Mouse (Mus musculus) layer of hippocampus, postnatal 36 days (tissue): ENCODE results near the gene Glipr1l2. TPM values are rescaled to one million over a fixed set of nuclear protein-coding genes. Genes with fewer than 3 reads are reported as not detected.
"Not testable (repeated sequence)": the region's sequence is repeated elsewhere in the genome, so short reads cannot be mapped to it uniquely, and the experiment has no call there.

Experiments used
- DNase-seq, 2 experiments: peaks; one replicate each; pipeline ENCODE4 v3.0.0; 2022
- total RNA-seq, 2 experiments: library from RNA; stranded (reverse); gene quantifications; 2 replicates each; pipeline ENCODE4 v1.2.3; 2021

The Glipr1l2 gene
- total RNA-seq, result not detected

DNA sequence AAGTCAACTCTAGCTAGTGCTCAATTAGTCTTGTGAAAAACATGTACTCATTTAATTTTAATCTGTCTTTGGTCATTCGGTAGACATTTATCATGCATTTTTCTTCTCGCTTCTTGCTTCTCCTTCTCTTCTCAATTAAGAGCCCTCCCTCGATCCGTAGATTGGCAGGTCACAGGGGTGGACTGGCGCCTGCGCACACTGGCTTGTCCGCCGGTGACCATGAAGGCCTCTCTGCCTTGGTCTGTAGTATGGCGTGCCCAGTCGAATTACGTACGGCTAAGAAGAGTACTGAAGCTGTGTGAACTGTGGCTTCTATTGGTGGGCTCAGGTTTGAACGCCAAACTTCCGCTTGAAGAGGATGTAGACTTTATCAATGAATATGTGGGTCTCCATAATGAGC lies at the start of gene Glipr1l2:
Glipr1l2 (plus strand) TSS at position 198 of the 400 bp plus-strand sequence.
- DNase-seq, result no peak

DNA sequence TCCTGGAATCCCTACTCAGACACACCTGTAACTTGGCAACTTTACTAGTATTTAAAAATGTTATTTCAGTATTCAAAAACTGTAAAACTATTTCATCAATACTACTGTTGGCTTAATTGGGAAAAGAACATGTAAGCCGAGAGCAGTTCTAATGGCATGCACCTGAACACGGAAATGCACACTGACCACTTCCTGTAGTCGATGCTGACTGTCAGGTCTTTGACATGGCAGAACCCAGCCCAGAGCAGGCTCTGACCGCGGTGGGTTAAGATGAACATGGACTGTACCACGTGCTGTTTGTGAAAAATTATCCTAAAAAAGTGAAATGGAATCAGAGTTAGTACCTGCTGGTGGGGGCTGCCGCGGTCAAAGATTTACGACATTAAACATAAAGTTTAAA lies 39.6 kb upstream of the Glipr1l2 start:
- not testable (repeated sequence) for DNase-seq

DNA sequence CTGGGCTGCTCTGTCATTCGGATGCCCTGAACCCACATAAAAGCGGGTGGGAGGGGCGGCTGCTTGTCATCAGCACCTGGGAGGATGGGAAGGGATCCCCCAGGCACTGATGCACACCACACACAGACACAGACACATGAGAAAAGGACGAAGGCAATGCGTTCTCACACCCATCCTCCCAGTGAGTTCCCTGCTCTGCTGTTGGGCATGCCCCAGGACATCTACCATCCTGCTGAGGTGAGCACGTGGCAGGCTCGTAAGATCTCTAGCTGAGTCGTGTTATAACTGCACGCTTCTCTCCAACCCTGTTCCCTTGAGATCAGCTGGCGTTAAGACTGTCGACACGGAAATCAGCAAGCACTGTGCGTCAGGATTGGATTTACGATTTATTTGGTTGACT lies 38.9 kb upstream of the Glipr1l2 start:
- DNase-seq, result not testable (repeated sequence)

DNA sequence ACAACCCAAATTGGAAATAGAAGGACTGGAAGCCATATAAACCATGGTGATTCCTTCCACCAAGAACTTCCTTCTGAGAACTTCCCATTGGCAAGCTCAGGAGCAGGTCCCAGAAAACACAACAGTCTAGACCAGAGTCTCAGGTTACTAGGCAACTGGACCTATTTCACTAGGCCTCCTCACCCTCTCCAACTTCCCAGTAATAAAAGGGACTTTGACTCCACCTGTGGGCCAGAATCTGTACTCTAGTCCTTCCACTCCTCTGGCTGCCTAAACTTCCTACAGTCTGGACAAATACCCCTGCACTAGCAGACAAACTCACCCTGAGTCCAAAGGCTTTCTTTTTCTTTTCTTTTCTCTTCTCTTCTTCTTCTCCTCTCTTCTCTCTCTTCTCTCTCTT lies 31.9 kb upstream of the Glipr1l2 start:
- no peak for DNase-seq

DNA sequence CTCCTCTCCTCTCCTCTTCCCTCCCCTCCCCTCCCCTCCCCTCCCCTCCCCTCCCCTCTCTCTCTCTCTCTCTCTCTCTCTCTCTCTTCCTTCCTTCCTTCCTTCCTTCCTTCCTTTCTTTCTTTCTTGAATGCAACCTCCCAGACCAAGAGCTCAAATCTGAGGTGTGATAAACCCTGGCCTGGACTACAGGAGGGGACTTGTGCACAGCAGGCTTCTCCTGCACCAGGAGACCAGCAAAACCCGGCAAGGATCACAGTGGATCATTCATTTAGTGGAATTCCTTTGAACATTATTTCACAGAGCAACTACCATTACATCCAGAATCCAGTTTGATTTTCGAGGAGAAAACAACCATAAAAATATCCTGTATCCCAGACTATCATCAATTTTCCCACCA lies 31.2 kb upstream of the Glipr1l2 start:
- not testable (repeated sequence) for DNase-seq

DNA sequence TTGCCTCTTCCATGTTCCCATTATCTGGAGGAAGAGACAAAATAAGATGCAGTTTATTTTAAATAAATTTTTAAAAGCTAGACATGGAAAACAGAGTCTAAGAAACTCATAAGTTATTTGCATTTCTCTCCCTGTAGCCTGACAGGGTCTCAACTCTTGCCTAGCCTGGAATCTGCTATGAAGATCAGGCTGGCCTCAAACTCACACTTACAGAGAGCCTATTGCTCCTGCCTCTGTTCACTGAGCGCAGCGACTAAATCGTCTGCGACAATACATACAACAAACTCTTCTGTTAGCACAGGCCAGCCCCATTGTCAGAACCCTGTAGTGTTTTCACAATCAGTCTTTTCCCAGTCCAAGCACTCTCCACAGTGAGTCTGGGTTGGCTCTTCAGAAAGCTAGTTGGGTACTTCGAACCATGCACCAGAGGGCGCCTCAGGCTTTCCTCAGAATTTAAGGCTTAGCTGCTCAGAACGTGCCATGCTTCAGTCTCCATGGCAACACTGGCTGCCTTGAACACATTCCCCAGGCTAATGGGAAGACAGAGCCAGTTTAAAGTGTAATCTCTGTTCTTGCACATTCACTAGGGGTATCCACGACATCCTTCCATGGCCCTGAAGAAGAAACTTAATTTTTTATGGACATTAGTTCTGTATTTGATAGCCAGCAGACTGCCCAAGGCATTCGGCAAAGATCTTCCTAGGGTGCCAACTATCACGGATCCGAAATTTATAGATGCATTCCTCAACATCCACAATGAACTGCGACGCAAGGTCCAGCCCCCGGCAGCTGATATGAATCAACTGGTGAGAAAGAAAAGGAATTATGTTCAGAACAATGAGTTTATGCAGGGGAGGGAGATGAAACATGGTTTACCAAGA lies 23.2 kb upstream of the Glipr1l2 start, which contains the start of gene Glipr1l1:
Glipr1l1 (plus strand) TSS at position 488 of the 881 bp plus-strand sequence.
- peak; percentile 79 to 81 for DNase-seq

DNA sequence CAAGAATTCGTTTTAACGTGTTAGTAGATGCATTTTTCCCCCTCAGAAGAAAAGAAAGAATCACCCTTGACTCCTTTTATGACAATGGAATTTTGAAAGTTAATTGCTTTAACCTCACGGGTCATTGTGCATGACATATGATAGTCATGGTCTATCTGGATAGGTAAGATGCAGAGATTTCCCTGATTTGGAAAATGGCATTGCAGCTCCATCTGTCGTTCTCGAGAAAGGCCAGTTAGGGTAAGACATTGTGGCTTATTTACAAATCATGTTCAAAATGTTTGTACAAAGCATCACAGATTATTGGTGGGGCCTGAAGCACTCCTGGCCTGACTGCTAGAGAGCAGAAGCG lies 22.6 kb upstream of the Glipr1l2 start:
- DNase-seq, result not testable (repeated sequence)

DNA sequence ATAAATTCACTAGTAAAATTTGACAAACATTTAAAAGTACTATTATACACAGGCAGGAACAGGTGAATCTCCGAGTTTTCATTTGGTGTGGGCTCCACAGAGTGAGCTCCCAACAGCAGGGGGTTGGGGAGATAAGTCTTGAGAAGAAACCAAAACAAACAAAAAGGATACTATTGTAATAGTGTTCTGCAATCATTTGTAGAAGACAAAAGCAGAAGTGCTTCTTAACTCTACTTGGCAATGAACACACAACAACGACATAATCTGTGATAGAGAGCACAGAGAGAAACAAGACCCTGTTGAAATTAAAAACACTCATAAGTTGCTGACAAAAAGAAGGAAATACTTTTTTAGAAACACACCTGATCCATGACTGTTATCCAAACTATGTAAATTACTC lies 3.1 kb upstream of the Glipr1l2 start:
- DNase-seq, result no peak

DNA sequence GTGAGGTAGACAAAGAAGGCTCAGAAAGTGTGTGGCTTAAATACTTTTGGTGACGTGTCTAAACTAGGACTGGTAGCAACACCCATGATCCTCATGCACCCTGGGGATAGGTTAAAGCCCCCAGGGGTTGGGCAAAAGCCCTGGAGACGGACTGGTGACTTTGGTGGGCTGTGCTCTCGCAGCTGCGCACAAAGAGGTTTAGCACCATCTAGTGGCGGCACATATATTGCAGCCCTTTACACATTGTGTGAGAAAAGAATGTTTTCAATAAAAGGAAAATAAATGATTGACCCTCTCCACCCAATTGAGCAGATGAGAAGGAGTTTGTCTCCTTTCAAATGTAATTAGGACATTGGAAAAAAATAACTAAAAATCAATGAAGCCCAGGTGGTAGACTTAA lies 22.6 kb downstream of the Glipr1l2 start:
- DNase-seq, result peak; percentile 45 to 48

DNA sequence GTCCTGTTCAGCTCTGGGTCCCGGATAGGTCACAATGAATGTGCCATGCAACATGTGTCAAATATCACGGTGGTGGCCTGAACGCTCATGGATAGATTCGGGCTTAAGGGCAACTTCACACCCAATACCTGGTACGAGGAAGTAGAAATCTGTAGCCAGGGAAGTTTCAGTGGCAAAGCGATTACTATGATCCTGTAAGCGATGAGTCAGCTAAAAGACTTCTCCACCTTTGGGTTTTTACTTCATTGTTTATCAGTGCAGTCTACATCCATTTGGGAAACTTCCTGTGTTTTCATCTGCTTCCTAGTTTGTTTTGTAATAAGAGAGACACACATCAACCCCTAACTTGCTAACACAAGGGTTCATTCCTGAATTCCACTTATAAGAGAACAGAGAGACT lies 27.2 kb downstream of the Glipr1l2 start:
- no peak for DNase-seq

DNA sequence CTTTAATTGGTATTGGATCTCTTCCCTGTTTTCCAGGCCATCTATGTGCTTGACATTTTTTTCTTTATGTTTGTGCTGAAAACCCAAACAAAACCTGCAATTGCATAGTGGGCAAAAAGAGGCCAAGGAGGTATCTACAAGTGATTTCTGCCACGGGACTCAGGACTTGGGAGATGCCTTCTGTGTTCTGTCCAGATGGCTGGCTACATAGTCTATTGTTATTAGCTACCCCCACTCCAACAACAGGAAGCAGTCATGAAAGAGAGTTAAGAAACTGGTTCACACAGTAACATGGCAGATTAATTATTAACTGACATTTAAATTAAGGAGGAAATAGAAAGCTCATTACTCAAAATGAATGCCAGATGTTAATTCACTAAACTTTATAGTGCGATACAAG lies 41.9 kb downstream of the Glipr1l2 start:
- not testable (repeated sequence) for DNase-seq

DNA sequence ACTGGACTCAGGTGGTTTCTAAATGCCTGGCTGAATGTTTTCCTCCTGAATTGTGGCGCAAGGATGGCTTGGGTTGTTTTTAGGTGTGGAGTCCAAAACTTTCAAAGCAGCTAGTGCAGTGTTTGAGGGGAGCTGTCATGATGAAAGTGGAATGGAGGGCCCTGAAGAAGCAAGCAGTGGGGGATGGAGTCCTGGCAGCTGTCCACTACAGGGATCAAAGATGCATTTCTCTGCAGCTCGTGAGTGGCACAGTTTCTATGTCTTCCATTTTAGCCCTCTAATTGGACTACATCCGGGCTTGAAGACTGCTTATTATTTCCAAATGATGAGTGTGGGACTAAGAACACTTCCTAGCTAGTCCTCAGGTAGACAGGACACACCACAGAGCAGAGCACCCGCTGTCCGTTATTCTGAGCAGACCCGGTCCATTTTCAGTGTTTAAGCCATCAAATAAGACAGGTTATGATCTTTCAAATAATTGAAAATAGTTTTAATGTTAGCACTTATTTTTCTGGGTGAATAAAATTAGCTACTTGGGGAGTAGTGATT lies 44.6 kb downstream of the Glipr1l2 start:
- not testable (repeated sequence) for DNase-seq

DNA sequence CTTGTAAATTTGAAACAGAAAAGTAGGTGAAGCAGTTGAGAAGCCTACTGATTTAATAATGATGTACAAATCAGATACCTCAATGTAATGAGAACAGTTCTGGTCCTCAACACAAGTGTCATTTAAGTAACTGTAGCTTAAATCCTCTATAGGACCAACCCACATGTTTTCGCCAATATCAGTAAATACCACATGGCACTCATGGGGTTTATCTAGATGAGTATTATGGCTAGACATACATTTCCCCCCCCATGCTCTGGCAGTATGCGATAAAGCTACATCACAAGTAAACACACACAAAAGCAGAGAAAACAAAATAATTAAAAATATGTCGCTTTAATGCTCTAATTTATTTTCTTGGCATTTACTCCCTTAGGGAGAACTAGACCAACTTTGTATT lies 49.0 kb downstream of the Glipr1l2 start:
- DNase-seq, result no peak

DNA sequence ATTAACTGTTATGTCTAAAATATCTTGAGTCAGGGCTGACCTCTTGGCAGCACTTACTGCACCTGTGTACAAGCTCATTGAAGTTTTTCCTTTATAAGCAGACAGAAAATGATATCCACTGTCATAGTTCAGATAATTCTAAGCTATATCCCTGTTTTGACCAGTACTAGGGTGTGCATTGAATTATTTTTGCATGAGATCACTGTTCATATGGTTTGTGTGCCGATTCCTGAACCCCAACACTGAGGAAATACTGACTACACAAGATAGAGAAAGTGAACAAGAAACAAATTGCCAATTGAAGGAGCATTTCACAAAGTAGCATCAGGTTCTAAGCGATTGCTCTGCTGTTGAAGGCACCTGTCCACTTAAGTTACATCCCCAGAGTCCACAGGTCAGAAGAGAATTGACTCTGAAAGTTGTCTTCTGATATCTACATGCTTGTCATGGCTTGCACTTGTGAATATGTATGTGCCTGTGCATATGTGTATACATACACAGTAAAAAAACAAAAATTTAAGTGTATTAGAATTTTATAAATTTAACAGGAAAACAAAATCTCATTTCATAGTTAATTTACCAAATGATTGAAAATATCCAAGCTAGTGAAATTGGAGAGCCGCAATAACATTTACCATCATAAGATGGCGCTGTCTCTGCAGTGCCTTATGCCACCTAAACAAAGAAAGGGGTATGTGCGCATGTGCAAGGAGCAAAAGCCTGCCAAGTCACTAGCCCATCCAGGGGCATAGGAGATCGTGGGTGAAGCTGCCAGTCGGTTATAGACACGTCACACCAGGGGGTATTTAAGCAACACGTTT lies 55.1 kb downstream of the Glipr1l2 start:
- peak; percentile 24 to 36 for DNase-seq

DNA sequence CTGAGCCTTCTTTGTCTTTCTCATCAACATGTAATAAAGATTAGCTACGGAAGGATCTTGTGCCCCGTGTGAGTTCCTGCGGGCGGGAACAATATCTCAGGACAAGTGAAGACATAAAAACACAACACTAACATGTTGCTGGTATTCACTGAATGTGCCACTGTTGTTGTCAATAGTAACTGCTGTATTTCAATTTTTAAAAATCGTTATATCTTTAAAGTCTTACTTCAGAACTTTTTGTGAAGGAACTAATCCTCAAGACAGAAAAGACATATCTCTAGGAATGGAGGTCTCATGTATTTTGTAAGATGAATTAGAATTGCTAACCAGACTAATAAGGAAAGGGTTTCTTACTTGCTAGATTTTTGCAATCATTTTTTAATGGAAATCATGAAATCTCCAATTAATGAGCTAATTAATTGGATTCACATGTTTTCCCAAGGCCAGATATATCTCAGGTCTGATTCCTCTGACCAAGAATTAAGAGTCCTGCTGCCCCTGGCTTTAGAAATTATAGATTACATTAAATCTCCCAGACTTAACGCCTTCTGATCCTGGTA lies 55.8 kb downstream of the Glipr1l2 start:
- no peak for DNase-seq

DNA sequence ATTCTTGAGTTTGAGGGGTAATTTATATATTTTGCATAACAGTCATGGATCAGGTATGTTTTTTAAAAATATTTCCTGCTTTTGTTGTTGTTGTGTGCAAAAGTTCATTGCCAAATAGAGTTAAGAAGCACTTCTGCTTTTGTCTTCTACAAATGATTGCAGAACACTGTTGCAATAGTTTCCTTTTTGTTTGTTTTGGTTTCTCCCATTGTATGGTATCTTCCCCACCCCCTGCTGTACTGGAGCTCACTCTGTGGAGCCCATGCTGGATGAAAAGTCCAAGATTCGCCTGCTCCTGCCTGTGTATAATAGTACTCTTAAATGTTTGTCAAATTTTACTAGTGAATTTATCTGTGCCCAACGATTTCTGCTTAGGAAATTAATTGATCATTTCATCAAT lies 56.7 kb downstream of the Glipr1l2 start:
- no peak for DNase-seq

Other genes with a start within 250 kb of the Glipr1l2 start
- 10 to 100 TPM; 40.2 to 40.6 TPM for gene Krr1, start 110.7 kb upstream of the Glipr1l2 start, total RNA-seq
- gene Glipr1, start 80.7 kb upstream of the Glipr1l2 start, total RNA-seq, result 1 to 10 TPM; 1.4 to 1.9 TPM
- gene Glipr1l1, start 23.2 kb upstream of the Glipr1l2 start, total RNA-seq, result not detected
- gene Glipr1l3, start 77.0 kb downstream of the Glipr1l2 start, total RNA-seq, result not detected
- gene Caps2, start 80.3 kb downstream of the Glipr1l2 start, total RNA-seq, result under 1 TPM in 1 of 2 experiments, not detected in 1; 0.43 TPM
- 10 to 100 TPM; 77.0 to 89.5 TPM for gene Kcnc2, start 187.8 kb downstream of the Glipr1l2 start, total RNA-seq